Mouse (Mus musculus) embryo, embryonic 10.5 days (tissue): ENCODE measurements around the gene 1700012B07Rik.

ENCODE experiments used
- DNase-seq: peaks from one replicate; pipeline ENCODE4 v3.0.0-alpha.2; 2015; ENCODE audit warnings: low spot score

The 1700012B07Rik gene

DNA sequence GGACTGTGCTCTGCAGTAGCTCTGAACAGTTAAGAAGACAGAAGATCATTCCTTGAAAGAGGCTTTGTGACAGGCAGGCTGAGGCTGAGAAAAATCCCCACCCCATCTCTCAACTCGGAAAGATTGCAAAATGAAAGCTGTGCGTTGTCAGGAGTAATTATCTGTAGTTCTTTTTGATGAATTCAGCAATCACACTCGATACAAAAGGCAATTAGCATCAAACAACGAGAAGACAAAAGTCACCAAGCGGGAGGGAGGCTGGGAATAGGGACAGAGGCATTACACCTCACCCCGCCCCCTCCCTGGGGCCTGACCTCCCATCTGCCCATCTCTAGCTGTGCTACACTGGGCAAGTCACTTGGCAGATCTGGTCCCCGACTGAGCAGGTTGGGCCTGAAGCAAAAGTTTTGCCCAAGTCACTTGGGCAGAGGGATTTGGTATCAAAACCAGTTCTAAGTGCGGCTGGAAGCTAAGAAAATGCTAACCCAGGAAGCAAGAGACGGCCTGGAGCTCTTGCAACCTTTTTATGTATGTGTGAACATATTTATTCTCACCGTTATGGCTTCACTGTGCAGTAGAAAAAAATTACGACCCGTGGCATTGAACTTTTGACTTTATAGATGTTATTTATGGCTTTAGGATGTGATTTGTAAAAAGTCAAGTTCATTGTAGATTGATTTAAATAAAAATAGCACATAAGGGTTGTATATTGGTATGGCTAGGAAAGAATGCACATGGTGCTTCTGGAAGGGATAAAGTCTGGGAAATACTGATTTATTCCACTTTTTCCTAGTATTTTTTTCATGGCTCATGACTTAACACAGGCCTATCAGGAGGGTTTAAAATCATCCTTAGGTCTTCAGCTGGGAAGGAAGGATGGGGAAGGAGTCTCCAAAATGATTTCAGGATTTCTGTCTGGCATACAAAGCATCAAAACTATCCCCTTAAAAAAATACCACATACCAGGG lies 75.9 kb downstream of the 1700012B07Rik start:
- DNase-seq, result peak; percentile 27

DNA sequence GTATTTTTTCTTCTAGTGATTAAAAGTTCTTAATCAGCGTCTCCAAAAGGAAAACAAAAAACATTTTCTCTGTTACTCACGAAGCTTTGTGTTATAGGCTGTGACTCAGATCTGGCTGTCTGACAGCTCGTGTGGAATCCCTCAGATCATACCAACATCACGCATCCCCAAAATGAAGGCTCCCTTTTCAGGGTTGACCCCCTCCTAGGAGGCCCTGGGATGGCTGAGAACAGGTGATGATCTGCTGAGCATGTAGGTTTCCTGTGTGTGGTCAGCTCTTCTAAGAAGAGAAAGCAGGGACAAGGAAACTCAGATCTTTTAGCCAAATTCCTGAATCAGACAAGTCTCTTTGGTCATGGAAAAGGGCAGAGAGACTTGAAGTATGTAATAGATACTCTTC lies 82.6 kb downstream of the 1700012B07Rik start:
- no peak for DNase-seq

DNA sequence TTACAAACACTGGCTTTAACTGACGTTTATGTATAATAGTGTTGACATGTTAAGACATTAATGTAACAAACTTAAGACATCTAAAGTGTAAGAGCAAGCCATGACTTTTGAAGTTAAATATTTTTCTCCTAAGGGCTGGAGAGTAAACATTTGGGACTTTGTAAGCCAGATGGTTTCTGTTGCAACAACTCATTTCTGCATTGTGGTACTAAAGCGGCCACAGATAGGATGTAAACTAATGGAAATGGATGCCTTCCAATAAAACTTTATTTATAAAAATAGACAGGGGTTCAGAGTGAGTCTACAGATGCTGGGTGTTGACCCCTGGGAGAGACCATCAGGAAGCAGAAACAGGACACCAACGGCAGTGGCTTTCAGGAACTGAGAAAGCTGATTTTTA lies 89.9 kb downstream of the 1700012B07Rik start:
- DNase-seq, result no peak
